Mouse (Mus musculus) MEL (cell line): ENCODE data around the gene Zwilch. TPM values are rescaled to one million over a fixed set of nuclear protein-coding genes. Genes with fewer than 3 reads are reported as not detected.

Experiments
- DNase-seq: peaks from one replicate; pipeline ENCODE4 v3.0.0; 2011; ENCODE audit warnings: low read depth, low spot score
- H3K27ac ChIP-seq: 2 replicates; pipeline ENCODE4 v1.5.1; 2012; ENCODE audit warnings: low read depth, mild to moderate bottlenecking, control low read depth, low read length, moderate library complexity; ENCODE audit not compliant: control insufficient read depth
- H3K27me3 ChIP-seq, 2 experiments: fragments of 150-350 bp in 1 of 2; sonication (generic) in 1 of 2; 2 replicates each; pipeline ENCODE4 v1.6.1; 2012; ENCODE audit warnings: low read length in 2 of 2, mild to moderate bottlenecking in 2 of 2, improper control_type of control experiment in 1 of 2, moderate library complexity in 1 of 2; ENCODE audit not compliant: insufficient read depth in 2 of 2, control insufficient read depth in 1 of 2
- H3K36me3 ChIP-seq, 2 experiments: 2 replicates each; pipeline ENCODE4 v1.6.1; 2012 to 2014; ENCODE audit warnings: low read length in 2 of 2, improper control_type of control experiment in 1 of 2, inconsistent platforms in 1 of 2, mild to moderate bottlenecking in 1 of 2; ENCODE audit not compliant: insufficient read depth in 2 of 2, control insufficient read depth in 1 of 2
- H3K4me1 ChIP-seq, 2 experiments: fragments of 150-350 bp in 1 of 2; sonication (generic) in 1 of 2; 2 replicates each; pipeline ENCODE4 v1.6.1; 2012; ENCODE audit warnings: low read length in 2 of 2, improper control_type of control experiment in 1 of 2, mild to moderate bottlenecking in 1 of 2; ENCODE audit not compliant: insufficient read depth in 2 of 2, control insufficient read depth in 1 of 2
- H3K4me3 ChIP-seq, 2 experiments: fragments of 150-350 bp in 1 of 2; sonication (generic) in 1 of 2; 2 replicates each; pipeline ENCODE4 v1.5.1; 2012; ENCODE audit warnings: low read depth in 2 of 2, low read length in 2 of 2, mild to moderate bottlenecking in 2 of 2, moderate library complexity in 2 of 2, control low read depth in 1 of 2, improper control_type of control experiment in 1 of 2; ENCODE audit not compliant: control insufficient read depth in 1 of 2, insufficient read depth in 1 of 2
- H3K79me2 ChIP-seq: 2 replicates; pipeline ENCODE4 v1.6.1; 2012; ENCODE audit warnings: mild to moderate bottlenecking, low read length, moderate library complexity; ENCODE audit not compliant: control insufficient read depth, poor library complexity, insufficient read depth
- H3K9ac ChIP-seq: 2 replicates; pipeline ENCODE4 v1.6.1; 2012; ENCODE audit warnings: low read depth, mild to moderate bottlenecking, control low read depth, low read length, moderate library complexity; ENCODE audit not compliant: control insufficient read depth, poor library complexity, severe bottlenecking
- H3K9me3 ChIP-seq: fragments of 150-350 bp; sonication (generic); replicated peaks from 2 replicates; pipeline ENCODE4 v1.6.1; 2012; ENCODE audit warnings: mild to moderate bottlenecking, low read length, improper control_type of control experiment, moderate library complexity; ENCODE audit not compliant: insufficient read depth
- BHLHE40 ChIP-seq: IDR thresholded peaks from 2 replicates; pipeline ENCODE4 v1.6.1; 2012; ENCODE audit warnings: low read depth, mild to moderate bottlenecking, inconsistent platforms, low read length, improper control_type of control experiment, borderline replicate concordance
- CHD1 ChIP-seq: IDR thresholded peaks from 2 replicates; pipeline ENCODE4 v1.6.1; 2012; ENCODE audit warnings: low read depth, mild to moderate bottlenecking, inconsistent platforms, low read length, improper control_type of control experiment
- CTCF ChIP-seq, 3 experiments: IDR thresholded peaks in 2 of 3; conservative IDR thresholded peaks in 1 of 3; 2 replicates each; pipeline ENCODE4 v1.5.1; 2011 to 2012; ENCODE audit warnings: low read length in 3 of 3, low read depth in 2 of 3, mild to moderate bottlenecking in 2 of 3, improper control_type of control experiment in 1 of 3, inconsistent platforms in 1 of 3, mixed read lengths in 1 of 3, moderate library complexity in 1 of 3; ENCODE audit not compliant: control insufficient read depth in 1 of 3, insufficient read depth in 1 of 3, poor library complexity in 1 of 3, severe bottlenecking in 1 of 3
- ELF1 ChIP-seq: IDR thresholded peaks from 2 replicates; pipeline ENCODE4 v1.6.1; 2014; ENCODE audit warnings: low read depth, mild to moderate bottlenecking, inconsistent platforms, low read length, improper control_type of control experiment, moderate library complexity
- HCFC1 ChIP-seq: IDR thresholded peaks from 2 replicates; pipeline ENCODE4 v1.6.1; 2012; ENCODE audit warnings: low read depth, mild to moderate bottlenecking, inconsistent platforms, low read length, improper control_type of control experiment, moderate library complexity
- KAT2A ChIP-seq: conservative IDR thresholded peaks from 2 replicates; pipeline ENCODE4 v1.6.1; 2012; ENCODE audit warnings: low read depth, low read length, improper control_type of control experiment, inconsistent platforms
- MAFK ChIP-seq: IDR thresholded peaks from 2 replicates; pipeline ENCODE4 v1.6.1; 2011; ENCODE audit warnings: low read depth, mild to moderate bottlenecking, low read length, improper control_type of control experiment, borderline replicate concordance
- MAX ChIP-seq: IDR thresholded peaks from 2 replicates; pipeline ENCODE4 v1.6.1; 2011; ENCODE audit warnings: low read length, improper control_type of control experiment
- MAZ ChIP-seq: IDR thresholded peaks from 2 replicates; pipeline ENCODE4 v1.6.1; 2012; ENCODE audit warnings: low read depth, mild to moderate bottlenecking, inconsistent platforms, low read length, improper control_type of control experiment
- MXI1 ChIP-seq: IDR thresholded peaks from 2 replicates; pipeline ENCODE4 v1.6.1; 2011; ENCODE audit warnings: mild to moderate bottlenecking, low read depth, low read length, improper control_type of control experiment
- NRF1 ChIP-seq: IDR thresholded peaks from 2 replicates; pipeline ENCODE4 v1.6.1; 2014; ENCODE audit warnings: low read depth, mild to moderate bottlenecking, inconsistent platforms, low read length, improper control_type of control experiment, moderate library complexity; ENCODE audit not compliant: poor library complexity, insufficient read depth, severe bottlenecking
- POLR2AphosphoS2 ChIP-seq: IDR thresholded peaks from 2 replicates; pipeline ENCODE4 v1.6.1; 2011; ENCODE audit warnings: low read length, improper control_type of control experiment
- POLR2AphosphoS5 ChIP-seq: IDR thresholded peaks from 2 replicates; pipeline ENCODE4 v1.6.1; 2012; ENCODE audit warnings: low read depth, borderline replicate concordance, mild to moderate bottlenecking, inconsistent platforms, low read length, moderate library complexity, mixed read lengths
- SIN3A ChIP-seq: IDR thresholded peaks from 2 replicates; pipeline ENCODE4 v1.6.1; 2012; ENCODE audit warnings: low read length, improper control_type of control experiment, inconsistent platforms
- SMC3 ChIP-seq: IDR thresholded peaks from 2 replicates; pipeline ENCODE4 v1.6.1; 2011; ENCODE audit warnings: low read depth, low read length, improper control_type of control experiment
- TAL1 ChIP-seq: IDR thresholded peaks from 2 replicates; pipeline ENCODE4 v1.6.1; 2012; ENCODE audit warnings: mild to moderate bottlenecking, inconsistent platforms, low read length, moderate library complexity, mixed read lengths
- TBP ChIP-seq: IDR thresholded peaks from 2 replicates; pipeline ENCODE4 v1.8.0; 2011; ENCODE audit warnings: low read depth, low read length, improper control_type of control experiment
- UBTF ChIP-seq: IDR thresholded peaks from 2 replicates; pipeline ENCODE4 v1.6.1; 2012; ENCODE audit warnings: low read depth, mild to moderate bottlenecking, inconsistent platforms, low read length, improper control_type of control experiment, moderate library complexity, borderline replicate concordance; ENCODE audit not compliant: insufficient read depth
- USF2 ChIP-seq, 2 experiments: IDR thresholded peaks; 2 replicates each; pipeline ENCODE4 v1.6.1; 2011 to 2012; ENCODE audit warnings: improper control_type of control experiment in 2 of 2, low read length in 2 of 2, borderline replicate concordance in 1 of 2, inconsistent platforms in 1 of 2, low read depth in 1 of 2, mild to moderate bottlenecking in 1 of 2; ENCODE audit not compliant: insufficient read depth in 1 of 2
- ZC3H11A ChIP-seq: IDR thresholded peaks from 2 replicates; pipeline ENCODE4 v1.6.1; 2012; ENCODE audit warnings: low read depth, mild to moderate bottlenecking, inconsistent platforms, low read length, improper control_type of control experiment
- polyA plus RNA-seq, 2 experiments: library from polyadenylated mRNA; stranded (reverse) in 1 of 2; unstranded in 1 of 2; fragments of >175 nt in 1 of 2; fragments of >200 nt in 1 of 2; gene quantifications; 2 replicates each; pipeline versions ENCODE4 v1.2.1 to v1.2.4; 2012; ENCODE audit warnings: low replicate concordance in 2 of 2, low read depth in 1 of 2; ENCODE audit not compliant: insufficient read length in 2 of 2, insufficient read depth in 1 of 2, missing spikeins in 1 of 2
- total RNA-seq: library from RNA; depleted of rRNA; stranded (reverse); fragments of 300-350 nt; gene quantifications from 2 replicates; pipeline ENCODE4 v1.2.3, GENCODE M21; 2012

The Zwilch gene
- total and polyA plus RNA-seq, 3 experiments = 60.6 to 89.2 TPM; not detected in 1

DNA sequence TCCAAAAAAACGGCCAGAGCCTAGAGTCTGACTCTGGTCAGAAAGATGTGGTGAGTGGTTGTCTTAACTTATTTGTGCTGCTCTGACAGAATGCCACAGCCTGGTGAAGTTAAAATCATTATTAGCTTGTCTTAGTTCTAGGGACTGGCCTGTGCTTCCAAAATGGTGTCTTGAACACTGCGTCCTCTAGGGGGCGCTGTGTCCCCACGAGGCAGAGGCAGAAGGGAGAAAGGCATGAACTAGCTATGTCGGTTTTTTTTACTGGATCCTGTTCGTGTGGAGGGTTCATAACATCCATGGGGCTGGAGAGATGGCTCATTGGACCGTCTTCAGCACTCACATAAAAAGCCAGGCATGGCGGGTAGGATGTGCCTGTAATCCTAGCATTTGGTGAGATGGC lies 53.0 kb downstream of the Zwilch start (continued):
- TF ChIP-seq ZC3H11A (peak; percentile 79), USF2 (IDR thresholded peaks at IDR 0.05; ENCODE audit: borderline replicate concordance in 1 of 2, insufficient read depth in 1 of 2, low read depth in 1 of 2, low read length in 2 of 2) (no peak), MAFK (no peak), POLR2AphosphoS2 (no peak), TBP (peak; percentile 59; the same call in 1 of the 2 replicates), MAX (peak; percentile 77), POLR2AphosphoS5 (no peak), MXI1 (peak; percentile 68), TAL1 (no peak), HCFC1 (no peak), MAZ (no peak; the same call in 1 of the 2 replicates), ELF1 (0 out of 2 replicates have a peak, but pooled peaks have one; percentile 22), SIN3A (peak; percentile 68; the same call in 1 of the 2 replicates), CHD1 (no peak), NRF1 (no peak)

DNA sequence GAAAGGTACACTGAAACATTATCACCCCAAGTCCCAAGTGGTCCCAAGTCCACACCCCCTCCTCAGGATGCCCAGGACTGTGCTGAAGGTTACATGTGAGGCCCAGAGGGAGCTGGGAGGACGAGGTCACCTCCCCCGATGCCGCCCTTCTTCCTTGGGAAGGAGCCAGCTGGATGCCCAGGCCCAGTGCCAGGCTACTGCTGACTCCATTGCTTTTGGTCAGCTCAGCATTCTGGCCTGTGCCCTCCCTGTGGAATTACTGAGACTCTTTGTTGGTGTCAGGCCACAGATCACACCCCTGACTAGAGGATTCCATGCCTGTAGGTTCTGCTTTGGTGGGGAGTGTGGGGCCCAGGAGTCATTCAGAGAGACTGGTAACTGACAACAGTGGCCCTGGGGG lies 56.0 kb downstream of the Zwilch start, which contains the start of gene Lctl:
TSS of gene Lctl (plus strand) at position 272 of the 400 bp plus-strand sequence.
- Histone ChIP-seq H3K27me3 (no peaks in the 10 kb centered on the region; a peak in 1 of 4 replicates), H3K36me3 (no peaks in the 10 kb centered on the region), H3K9ac (no peak within 1 kb of the TSS), H3K27ac (no peak within 1 kb of the TSS), H3K4me3 (no peak within 1 kb of the TSS), H3K4me1 (no peaks in the 10 kb centered on the region), H3K79me2 (no peaks in the 10 kb centered on the region), H3K9me3 (no peaks in the 10 kb centered on the region)
- no peak for DNase-seq
- no peak for TF ChIP-seq KAT2A
- no peak for TF ChIP-seq CTCF (IDR thresholded peaks at IDR 0.05 in 2 of 3, conservative IDR thresholded peaks at IDR 0.05 in 1 of 3; ENCODE audit: control insufficient read depth in 1 of 3, insufficient read depth in 1 of 3, low read depth in 2 of 3, low read length in 3 of 3, poor library complexity in 1 of 3, severe bottlenecking in 1 of 3)
- TF ChIP-seq UBTF = no peak
- no peak for TF ChIP-seq BHLHE40
- no peak for TF ChIP-seq SMC3
